Mouse (Mus musculus) v-Abl transformed pro-B cells (cell line): Measurements from ENCODE around the gene Pcdh7.
"Not testable (repeated sequence)": the region's sequence is repeated elsewhere in the genome, so short reads cannot be mapped to it uniquely, and the experiment has no call there.

ENCODE experiments used
- in situ Hi-C, 2 experiments: fragments of 400-800 bp; cut with MboI; formaldehyde crosslinking; loops; one replicate each; pipeline ENCODE4 v1.15.1; 2025; ENCODE audit not compliant: unreplicated experiment in 2 of 2

Pcdh7 gene

GRCm38 (mm10) chr5:57717906-57718875 lies at the start of gene Pcdh7:
Gene Pcdh7, plus strand, starts transcription at chr5:57717967.
- in situ Hi-C loops, result no loop called here

GRCm38 (mm10) chr5:57676970-57677369 lies 40.8 kb upstream of the Pcdh7 start:
- in situ Hi-C loops, result not testable (repeated sequence)

GRCm38 (mm10) chr5:57708396-57708795 lies 9.4 kb upstream of the Pcdh7 start:
- in situ Hi-C loops, result no loop called here

- in situ Hi-C loops, result no loop called here
These were observed 3.8 kb upstream of the Pcdh7 start for GRCm38 (mm10) chr5:57713980-57714379.

DNA sequence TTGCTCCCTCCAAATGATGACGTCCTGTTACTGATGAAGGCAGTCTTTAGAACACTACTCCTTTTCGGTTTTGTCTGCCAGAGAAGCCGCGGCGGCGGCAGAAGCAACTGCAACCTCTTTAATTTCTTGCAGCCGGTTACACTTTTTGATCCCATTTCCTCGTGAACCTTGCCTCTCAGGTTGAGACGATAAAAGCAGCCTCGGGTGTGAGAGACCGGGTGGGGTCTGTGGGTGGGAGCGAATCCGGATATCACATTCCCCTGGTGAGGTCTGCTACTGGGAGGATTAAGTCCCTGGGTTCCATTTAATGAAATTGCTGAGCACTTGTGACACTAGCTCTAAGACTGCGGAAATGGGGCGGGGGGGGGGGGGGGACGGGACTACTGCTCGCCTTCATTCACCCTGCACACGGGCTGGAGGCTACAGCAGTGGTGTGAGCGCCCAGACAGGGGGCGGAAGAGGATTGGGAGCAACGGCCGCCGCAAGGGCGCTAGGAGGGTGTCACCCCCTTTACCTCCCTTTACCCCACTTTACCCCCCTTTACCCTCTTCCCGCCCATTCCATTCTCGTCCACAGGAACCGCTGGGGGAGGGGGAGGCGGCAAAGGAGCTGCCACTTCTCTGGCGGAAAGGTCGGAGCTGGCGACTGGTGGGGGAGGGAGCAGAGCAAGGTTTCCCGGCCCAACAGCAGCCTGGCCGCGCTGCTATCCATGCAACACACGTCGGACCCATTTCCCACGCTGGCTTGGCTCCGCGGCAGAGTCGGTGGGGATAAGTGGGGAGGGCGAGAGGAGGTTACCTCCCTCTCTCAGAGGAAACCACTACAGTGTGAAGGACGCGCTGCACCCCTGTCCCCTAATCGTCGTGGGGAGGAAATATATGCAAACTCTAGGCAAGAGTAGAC lies 2.9 kb upstream of the Pcdh7 start:
- in situ Hi-C loops, result no loop called here

DNA sequence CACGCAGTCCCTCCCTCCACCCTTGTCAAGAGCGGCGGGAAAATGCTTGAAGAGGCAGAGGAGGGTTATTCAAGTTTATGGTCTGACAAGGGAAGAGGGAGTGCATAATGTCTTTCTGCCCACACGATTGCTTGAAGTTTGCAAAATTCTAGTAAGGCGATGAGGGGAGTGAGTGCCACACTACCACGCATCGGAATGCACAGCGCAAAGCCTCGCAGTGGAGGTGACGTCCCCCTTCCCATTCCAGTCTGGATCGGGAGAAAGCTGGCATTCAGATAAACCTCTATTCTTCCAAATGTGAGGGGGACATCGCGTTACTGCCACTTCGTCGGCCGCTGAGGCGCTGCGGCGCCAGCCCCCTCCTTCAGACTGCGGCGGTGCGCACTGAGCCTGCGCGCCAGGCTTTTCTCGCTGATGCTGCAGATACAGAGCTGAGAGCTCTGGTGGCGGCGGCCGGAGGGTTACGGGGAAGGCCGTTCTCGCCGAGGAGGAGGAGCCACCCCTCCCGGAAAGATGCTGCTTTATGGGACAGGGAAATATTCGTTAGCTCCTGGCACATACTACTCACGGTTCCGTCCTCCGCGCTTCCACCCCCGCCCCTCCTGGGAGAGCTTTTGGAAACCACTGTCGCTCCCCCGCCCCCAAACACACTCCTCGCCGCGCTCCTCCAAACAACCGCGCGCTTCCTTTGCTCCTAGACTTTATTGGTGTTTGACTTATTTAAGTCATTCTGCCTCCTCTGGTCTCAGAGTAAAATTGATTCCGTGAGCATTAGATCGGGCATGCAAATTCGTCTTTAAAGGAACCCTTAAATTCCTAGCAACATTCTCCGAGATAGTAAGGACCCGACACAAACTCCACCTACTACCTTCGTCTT lies 2.0 kb upstream of the Pcdh7 start:
- in situ Hi-C loops, result no loop called here

DNA sequence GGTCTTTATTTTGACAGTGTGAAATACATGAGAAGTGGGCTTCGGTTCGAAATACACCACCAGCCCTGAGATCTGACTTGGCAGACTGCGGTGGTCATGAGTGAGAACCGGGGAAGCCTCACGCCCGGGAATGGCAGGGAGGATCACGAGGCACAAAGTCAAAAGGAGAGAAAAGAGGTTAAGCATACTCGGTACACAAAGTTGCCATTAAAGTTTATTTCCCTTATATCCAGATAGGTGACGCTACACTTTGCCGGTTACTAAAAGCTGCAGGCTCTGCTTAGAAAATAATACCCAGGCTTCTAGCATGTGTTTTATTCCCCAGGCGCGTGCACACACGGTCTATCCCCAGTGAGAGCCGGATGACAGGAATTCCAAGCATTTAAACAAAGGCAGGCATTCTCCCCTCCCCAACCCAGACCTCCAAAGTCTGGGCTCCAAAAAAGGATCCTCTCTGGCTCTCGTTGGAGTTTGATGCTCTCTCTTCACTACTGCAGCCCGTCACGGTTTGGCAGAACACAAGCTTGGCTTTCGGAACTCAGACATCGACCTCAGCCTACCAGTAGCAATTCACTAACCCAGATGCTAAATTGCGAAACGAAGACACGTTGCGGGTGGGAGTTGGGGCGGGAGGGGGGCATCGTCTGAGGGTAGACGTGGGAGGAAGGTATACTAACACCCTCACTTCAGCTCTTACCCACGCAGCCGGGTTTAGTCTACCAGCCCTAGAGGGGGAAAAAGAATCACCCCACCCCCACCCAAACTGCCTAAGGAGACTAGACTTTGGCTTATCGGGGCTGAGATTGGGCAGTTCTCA lies 1.1 kb upstream of the Pcdh7 start:
- in situ Hi-C loops, result no loop called here

GRCm38 (mm10) chr5:57717238-57717905 lies 395 bp upstream of the Pcdh7 start:
- in situ Hi-C loops, result no loop called here

DNA sequence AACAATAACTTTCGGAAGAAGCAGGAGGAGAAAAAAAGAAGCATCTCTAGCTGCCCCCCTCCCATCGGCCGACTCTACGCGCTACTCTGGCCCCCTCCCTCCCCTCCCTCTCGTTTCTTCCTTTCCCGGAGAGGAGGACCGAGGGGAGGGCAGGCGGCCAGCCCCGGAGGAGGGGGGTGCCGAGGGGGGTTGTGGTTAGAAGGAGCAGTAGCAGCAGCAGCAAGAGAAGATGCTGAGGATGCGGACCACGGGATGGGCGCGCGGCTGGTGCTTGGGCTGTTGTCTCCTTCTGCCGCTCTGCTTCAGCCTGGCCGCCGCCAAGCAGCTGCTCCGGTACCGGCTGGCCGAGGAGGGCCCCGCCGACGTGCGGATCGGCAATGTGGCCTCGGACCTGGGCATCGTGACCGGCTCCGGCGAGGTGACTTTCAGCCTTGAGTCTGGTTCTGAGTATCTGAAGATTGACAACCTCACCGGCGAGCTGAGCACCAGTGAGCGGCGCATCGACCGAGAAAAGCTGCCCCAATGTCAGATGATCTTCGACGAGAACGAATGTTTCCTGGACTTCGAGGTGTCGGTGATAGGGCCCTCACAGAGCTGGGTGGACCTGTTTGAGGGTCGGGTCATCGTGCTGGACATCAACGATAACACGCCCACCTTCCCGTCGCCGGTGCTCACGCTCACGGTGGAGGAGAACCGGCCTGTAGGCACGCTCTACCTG lies 1.3 kb downstream of the Pcdh7 start:
- in situ Hi-C loops, result no loop called here

DNA sequence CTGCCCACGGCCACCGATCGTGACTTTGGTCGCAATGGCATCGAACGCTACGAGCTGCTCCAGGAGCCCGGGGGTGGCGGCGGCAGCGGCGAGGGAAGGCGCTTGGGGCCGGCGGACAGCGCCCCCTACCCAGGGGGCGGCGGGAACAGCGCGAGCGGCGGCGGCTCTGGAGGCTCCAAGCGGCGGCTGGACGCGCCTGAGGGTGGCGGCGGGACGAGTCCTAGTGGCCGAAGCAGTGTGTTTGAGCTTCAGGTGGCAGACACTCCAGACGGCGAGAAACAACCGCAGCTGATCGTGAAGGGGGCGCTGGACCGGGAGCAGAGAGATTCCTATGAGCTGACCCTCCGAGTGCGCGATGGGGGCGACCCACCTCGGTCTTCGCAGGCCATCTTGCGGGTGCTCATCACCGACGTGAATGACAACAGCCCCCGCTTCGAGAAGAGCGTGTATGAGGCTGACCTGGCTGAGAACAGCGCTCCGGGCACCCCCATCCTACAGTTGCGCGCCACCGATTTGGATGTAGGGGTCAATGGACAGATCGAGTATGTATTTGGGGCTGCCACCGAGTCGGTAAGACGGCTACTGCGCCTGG lies 1.9 kb downstream of the Pcdh7 start:
- in situ Hi-C loops, result no loop called here

DNA sequence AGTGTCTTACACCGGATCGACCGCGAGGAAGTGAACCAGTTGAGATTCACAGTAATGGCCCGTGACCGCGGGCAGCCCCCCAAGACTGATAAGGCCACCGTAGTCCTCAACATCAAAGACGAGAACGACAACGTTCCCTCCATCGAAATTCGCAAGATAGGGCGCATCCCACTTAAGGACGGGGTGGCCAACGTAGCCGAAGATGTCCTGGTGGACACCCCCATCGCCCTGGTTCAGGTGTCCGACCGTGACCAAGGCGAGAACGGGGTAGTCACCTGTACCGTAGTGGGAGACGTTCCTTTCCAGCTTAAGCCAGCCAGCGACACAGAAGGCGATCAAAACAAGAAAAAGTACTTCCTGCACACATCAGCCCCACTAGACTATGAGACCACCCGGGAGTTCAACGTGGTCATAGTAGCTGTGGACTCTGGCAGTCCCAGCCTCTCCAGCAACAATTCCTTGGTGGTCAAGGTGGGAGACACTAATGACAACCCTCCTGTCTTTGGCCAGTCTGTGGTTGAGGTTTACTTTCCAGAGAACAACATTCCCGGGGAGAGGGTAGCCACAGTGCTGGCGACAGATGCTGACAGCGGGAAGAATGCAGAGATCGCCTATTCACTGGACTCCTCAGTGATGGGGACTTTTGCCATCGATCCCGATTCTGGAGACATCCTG lies 2.6 kb downstream of the Pcdh7 start:
- in situ Hi-C loops, result no loop called here

DNA sequence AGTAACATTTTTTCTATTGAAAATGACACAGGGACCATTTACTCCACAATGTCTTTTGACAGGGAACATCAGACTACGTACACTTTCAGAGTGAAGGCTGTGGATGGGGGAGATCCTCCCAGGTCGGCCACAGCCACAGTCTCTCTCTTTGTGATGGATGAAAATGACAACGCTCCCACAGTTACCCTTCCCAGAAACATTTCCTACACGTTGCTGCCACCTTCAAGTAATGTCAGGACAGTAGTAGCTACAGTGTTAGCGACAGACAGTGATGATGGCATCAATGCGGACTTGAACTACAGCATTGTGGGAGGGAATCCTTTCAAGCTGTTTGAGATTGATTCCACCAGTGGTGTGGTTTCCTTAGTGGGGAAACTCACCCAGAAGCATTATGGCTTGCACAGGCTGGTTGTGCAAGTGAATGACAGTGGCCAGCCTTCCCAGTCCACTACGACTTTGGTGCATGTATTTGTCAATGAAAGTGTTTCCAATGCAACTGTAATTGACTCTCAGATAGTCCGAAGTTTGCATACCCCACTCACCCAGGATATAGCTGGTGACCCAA lies 3.5 kb downstream of the Pcdh7 start:
- in situ Hi-C loops, result no loop called here

DNA sequence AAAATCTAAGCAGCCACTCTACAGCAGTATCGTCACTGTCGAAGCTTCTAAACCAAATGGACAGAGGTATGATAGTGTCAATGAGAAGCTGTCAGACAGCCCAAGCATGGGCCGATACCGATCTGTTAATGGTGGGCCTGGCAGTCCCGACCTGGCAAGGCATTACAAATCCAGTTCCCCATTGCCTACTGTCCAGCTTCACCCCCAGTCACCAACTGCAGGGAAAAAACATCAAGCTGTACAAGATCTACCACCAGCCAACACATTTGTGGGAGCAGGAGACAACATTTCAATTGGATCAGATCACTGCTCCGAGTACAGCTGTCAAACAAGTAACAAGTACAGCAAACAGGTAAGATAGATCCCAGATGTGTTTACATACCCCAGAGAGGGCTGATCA lies 4.2 kb downstream of the Pcdh7 start:
- in situ Hi-C loops, result no loop called here

- in situ Hi-C loops, result no loop called here
These were observed 15.7 kb downstream of the Pcdh7 start for GRCm38 (mm10) chr5:57733451-57733850.

- in situ Hi-C loops, result no loop called here
These were observed 18.0 kb downstream of the Pcdh7 start for GRCm38 (mm10) chr5:57735723-57736122.

GRCm38 (mm10) chr5:57742924-57743323 lies 25.2 kb downstream of the Pcdh7 start:
- in situ Hi-C loops, result no loop called here
